Mouse (Mus musculus): ENCODE measurements around the gene Dcaf7. TPM values are rescaled to one million over a fixed set of nuclear protein-coding genes. Genes with fewer than 3 reads are reported as not detected.

Dcaf7 gene
- polyA plus RNA-seq (2012; ENCODE audit: insufficient read depth, insufficient read length, missing spikeins) = 8.4 and 10.1 TPM in 2 replicates

DNA sequence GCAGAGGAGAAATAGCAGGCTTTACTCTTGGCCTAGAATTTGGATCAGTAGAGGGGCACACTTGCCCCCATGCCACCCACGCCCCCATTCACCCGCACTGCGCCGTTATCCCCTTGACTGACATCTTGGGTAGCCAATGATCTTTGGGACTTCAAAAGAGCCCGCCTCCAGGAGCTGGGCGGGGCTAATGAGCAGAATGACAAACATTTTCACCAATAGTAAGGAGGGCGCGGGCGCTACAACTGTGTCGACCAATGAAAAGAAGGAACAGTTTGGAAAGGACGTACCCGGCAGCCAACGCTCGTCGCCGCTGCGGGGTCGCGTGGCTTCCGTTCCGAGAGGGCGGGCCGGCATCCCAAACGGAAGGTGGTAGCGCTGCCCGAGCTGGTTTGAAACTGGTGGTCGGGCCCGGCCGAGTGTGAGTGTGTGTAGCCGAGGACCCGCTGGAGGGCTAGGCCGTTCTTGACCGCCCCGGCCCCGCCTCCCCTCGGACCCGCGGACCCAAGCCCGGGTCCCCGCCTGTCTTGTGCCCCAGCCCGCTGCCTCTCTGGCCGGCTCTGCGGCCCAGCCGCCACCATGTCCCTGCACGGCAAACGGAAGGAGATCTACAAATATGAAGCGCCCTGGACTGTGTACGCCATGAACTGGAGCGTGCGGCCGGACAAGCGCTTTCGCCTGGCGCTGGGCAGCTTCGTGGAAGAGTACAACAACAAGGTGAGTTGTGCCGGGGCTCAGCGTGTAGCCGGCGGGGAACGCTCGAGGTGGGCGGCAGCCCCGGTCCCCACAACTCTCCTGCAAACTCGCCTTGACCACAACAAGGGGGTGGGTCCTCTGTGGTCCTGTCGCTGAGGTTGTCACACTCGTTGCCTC is at the start of gene Dcaf7:
Gene Dcaf7 (plus strand): TSS at position 325 of the 870 bp plus-strand sequence.
- peak within 1 kb of the TSS; percentile 93 for H3K4me3 ChIP-seq (ENCODE audit: insufficient read depth, low read depth, low read length)
- peaks cover 22% of the 10 kb centered on the region; the same call in 1 of the 2 replicates for H3K4me1 ChIP-seq (ENCODE audit: control insufficient read depth, insufficient read depth, insufficient read length, low read length)
- peak within 1 kb of the TSS; percentile 11; the same call in 1 of the 2 replicates for H3K27ac ChIP-seq (replicated peaks; ENCODE audit: low read depth, low read length)

DNA sequence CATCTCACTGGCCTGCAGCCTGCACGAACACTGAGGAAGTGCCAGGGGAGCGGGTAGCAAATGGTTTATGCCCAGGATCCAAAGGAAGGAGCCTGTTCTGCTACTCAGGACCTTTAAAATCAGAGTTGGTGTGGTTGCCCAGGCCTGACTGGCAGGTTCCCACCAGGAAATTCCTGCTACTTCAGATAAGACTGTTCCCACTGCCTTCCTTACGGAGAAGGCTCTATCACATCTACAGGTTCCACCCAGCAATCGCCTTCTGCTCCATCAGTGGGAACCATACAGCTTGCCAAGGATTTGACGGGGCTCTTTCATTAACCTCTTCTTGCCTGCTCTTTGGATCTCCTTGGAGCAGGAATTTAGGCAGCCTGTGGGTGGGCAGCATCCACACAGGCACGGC is 49.2 kb upstream of the Dcaf7 start:
- Histone ChIP-seq H3K4me1 (ENCODE audit: control insufficient read depth, insufficient read depth, insufficient read length, low read length) (peaks cover 7% of the 10 kb centered on the region), H3K27ac (replicated peaks; ENCODE audit: low read depth, low read length) (no peak overlapping the region)

DNA sequence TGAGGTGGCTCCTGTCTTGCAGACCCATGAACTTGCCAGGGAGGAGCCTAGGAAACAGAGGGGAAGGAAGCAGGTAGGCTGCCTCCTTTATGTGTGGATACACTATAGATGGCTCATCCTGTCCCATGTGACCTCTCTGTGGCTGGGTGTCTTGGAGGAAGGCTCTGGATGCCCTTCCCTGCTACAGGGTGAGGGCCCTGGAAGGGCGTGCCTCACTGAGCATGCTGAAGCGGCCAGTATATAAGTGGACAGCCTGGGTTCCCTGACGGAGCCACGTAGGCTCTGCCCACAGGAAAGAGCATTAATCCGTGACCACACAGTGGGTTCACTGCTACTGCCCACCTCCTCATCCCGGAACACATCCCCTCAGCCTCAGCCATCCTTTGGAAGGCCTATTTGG is 47.2 kb upstream of the Dcaf7 start:
- H3K27ac ChIP-seq (replicated peaks; ENCODE audit: low read depth, low read length) = no peak overlapping the region
- H3K4me3 ChIP-seq (ENCODE audit: insufficient read depth, low read depth, low read length) = no peak overlapping the region
- peaks cover 7% of the 10 kb centered on the region for H3K4me1 ChIP-seq (ENCODE audit: control insufficient read depth, insufficient read depth, insufficient read length, low read length)

More for the DNA sequence above, 49.2 kb upstream of the Dcaf7 start:
- no peak overlapping the region for H3K4me3 ChIP-seq (ENCODE audit: insufficient read depth, low read depth, low read length)

DNA sequence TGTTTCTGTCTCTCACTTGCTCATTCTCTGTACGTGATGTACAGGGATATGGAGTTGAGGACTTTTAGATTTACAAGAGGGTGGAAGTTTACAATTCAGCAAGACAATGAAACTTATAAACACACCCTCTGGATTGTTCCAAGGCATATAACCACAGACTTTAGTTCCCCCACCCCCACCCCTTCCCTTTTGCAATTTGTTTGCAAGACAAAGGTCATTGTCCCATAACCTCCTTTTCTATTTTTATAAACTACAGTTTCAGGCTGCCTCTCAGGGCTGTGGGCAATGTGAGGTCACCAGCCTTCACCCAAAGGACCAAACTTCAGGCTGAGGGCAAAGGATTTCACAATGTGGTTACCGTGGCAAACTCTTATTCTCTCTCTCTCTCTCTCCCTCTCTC is 46.4 kb upstream of the Dcaf7 start:
- peaks cover 7% of the 10 kb centered on the region for H3K4me1 ChIP-seq (ENCODE audit: control insufficient read depth, insufficient read depth, insufficient read length, low read length)
- peak overlapping the region; percentile 91 for H3K27ac ChIP-seq (replicated peaks; ENCODE audit: low read depth, low read length)
- no peak overlapping the region for H3K4me3 ChIP-seq (ENCODE audit: insufficient read depth, low read depth, low read length)

DNA sequence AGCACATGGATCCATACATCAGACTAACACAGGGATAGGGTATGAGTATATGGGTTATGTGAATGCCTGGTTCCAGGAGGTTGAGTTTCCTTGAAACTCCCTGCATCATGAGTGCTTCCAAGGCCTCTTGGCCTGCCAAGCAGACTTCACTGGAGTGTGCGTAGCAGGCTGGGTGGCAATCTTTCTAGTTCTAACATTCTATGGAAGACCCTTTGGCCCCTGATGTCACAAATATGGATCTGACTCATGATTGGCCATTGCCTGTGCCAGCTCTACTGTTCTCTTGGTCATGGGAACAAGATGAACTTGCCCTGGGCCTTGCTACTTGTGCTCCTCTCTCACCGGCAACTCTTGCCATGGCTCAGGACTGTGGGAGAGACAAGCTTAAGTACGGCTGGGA is 42.3 kb upstream of the Dcaf7 start, which contains the start of gene Ace3:
Gene Ace3 (plus strand): TSS at position 301 of the 400 bp plus-strand sequence.
- Histone ChIP-seq H3K27ac (replicated peaks; ENCODE audit: low read depth, low read length) (no peak within 1 kb of the TSS), H3K4me3 (ENCODE audit: insufficient read depth, low read depth, low read length) (no peak within 1 kb of the TSS), H3K4me1 (ENCODE audit: control insufficient read depth, insufficient read depth, insufficient read length, low read length) (peaks cover 7% of the 10 kb centered on the region)

DNA sequence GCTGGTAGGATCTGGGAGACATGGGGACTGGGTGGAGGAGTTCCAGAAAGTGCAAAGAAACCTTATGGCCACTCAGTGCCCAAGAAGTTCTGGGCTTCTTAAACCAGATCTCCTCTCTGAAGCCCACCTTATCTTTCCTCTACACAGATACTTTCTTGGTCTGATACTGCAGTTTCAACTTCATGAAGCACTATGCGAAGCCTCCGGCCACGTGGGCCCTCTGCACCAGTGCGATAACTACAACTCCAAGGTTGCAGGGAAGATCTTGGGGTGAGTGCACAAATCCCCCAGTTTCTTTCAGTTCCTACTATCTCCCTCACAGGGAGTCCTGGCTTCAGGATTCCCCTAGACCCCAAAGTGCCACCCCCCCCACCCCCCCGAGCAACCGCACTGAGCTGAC is 36.6 kb upstream of the Dcaf7 start:
- Histone ChIP-seq H3K4me1 (ENCODE audit: control insufficient read depth, insufficient read depth, insufficient read length, low read length) (no peaks in the 10 kb centered on the region), H3K27ac (replicated peaks; ENCODE audit: low read depth, low read length) (no peak overlapping the region), H3K4me3 (ENCODE audit: insufficient read depth, low read depth, low read length) (no peak overlapping the region)

DNA sequence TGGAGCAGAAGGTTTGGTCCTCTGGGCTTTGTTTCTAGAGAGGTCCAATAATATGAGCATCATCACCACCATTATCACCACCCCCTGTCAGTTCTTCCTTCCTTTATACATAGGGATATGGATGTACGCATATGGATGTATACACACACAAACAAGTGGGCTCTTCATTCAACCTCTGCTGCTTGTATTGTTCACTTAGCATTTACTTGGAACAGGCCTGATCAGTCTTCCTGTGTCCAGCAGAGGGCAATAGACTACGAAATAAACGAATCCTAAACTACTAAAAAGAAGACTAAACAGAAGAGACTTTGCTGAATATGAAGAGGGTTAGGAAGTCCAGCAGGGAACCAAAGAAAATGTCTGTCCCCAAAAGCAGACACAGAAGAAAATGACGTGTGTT is 35.0 kb upstream of the Dcaf7 start:
- no peaks in the 10 kb centered on the region for H3K4me1 ChIP-seq (ENCODE audit: control insufficient read depth, insufficient read depth, insufficient read length, low read length)
- H3K27ac ChIP-seq (replicated peaks; ENCODE audit: low read depth, low read length) = no peak overlapping the region
- no peak overlapping the region for H3K4me3 ChIP-seq (ENCODE audit: insufficient read depth, low read depth, low read length)

DNA sequence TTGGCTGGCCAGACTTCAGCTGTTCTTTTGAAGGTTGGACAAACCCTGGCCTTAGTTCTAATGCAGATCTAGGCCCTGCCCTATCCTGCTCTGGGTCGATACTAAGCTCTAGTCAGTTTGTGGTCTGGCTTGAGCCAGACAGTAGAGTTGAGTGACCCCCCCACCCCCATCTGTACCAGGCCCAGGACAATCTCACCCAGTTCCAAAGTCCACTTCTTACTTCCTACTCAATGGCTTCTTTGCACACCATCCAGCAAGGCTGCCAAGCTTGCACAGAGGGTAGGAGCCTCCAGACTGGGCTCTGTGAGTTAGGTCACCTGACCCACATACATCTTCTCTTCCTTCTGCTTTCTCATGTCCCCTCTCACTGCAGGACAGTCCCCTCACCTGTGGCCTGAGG is 32.1 kb upstream of the Dcaf7 start:
- H3K4me3 ChIP-seq (ENCODE audit: insufficient read depth, low read depth, low read length) = no peak overlapping the region
- H3K27ac ChIP-seq (replicated peaks; ENCODE audit: low read depth, low read length) = no peak overlapping the region
- H3K4me1 ChIP-seq (ENCODE audit: control insufficient read depth, insufficient read depth, insufficient read length, low read length) = no peaks in the 10 kb centered on the region

DNA sequence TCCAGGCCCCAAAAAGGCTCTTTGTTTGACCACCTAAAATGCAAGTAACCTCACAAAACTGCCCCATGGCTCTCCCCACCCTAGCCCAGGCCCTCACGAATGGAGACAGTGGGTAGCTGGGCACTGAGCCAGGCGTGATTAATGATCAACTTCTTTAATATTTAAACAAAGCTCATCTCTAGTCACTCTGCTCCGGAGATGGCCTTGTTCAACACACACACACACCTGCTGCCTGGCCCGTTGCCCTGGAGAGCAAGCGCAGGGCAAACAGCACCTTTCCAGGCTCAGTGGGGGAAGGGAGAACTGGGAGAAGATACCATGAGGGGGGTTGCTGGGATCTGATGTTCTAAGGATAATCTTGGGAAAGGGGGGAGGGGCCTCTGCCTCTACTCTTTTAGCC is 30.7 kb upstream of the Dcaf7 start:
- Histone ChIP-seq H3K4me3 (ENCODE audit: insufficient read depth, low read depth, low read length) (no peak overlapping the region), H3K4me1 (ENCODE audit: control insufficient read depth, insufficient read depth, insufficient read length, low read length) (no peaks in the 10 kb centered on the region), H3K27ac (replicated peaks; ENCODE audit: low read depth, low read length) (no peak overlapping the region)

DNA sequence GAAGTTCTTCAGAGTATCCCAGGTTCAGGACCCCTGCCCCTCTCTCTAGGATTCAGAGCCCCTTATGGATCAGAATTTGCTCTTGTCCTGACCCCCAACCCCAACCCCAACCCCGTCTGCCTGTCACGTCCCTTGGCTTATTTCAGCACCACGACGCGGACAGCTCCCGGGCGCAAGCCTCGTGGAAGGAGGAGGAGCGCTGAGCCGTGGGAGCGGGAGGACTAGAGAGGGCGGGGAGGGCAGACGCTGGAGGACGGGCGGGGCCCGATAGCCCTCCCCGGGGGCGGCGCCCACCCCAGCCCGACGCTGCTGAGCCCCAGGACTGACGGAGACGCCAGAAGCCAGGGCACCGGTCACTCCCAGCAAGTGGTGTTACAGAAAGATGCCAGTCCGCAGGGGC is 28.9 kb upstream of the Dcaf7 start, which contains the start of gene Kcnh6:
Gene Kcnh6 (plus strand): TSS at position 304 of the 400 bp plus-strand sequence.
- Histone ChIP-seq H3K4me1 (ENCODE audit: control insufficient read depth, insufficient read depth, insufficient read length, low read length) (peaks cover 5% of the 10 kb centered on the region), H3K4me3 (ENCODE audit: insufficient read depth, low read depth, low read length) (no peak within 1 kb of the TSS), H3K27ac (replicated peaks; ENCODE audit: low read depth, low read length) (no peak within 1 kb of the TSS)

DNA sequence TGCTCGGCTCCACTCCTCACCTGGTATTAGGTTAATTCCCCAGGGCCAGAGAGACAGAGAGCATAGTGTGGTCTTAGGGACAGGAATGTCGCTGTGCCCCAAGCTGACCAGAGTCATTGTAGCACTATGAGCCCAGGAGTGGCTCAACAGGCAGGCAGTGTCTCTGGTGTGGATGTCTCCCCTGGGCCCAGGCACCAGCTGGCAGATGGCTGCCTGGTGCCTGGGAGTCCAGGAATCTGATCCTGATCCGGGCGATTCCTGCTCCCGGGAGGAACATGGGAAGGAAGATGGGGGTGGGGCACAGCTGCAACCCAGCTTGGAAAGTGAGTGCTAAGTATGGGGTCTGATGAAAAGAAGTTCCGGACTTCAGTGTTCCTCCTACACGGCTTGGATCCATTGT is 24.0 kb upstream of the Dcaf7 start:
- H3K4me1 ChIP-seq (ENCODE audit: control insufficient read depth, insufficient read depth, insufficient read length, low read length) = peaks cover 9% of the 10 kb centered on the region
- H3K27ac ChIP-seq (replicated peaks; ENCODE audit: low read depth, low read length) = no peak overlapping the region
- H3K4me3 ChIP-seq (ENCODE audit: insufficient read depth, low read depth, low read length) = no peak overlapping the region

DNA sequence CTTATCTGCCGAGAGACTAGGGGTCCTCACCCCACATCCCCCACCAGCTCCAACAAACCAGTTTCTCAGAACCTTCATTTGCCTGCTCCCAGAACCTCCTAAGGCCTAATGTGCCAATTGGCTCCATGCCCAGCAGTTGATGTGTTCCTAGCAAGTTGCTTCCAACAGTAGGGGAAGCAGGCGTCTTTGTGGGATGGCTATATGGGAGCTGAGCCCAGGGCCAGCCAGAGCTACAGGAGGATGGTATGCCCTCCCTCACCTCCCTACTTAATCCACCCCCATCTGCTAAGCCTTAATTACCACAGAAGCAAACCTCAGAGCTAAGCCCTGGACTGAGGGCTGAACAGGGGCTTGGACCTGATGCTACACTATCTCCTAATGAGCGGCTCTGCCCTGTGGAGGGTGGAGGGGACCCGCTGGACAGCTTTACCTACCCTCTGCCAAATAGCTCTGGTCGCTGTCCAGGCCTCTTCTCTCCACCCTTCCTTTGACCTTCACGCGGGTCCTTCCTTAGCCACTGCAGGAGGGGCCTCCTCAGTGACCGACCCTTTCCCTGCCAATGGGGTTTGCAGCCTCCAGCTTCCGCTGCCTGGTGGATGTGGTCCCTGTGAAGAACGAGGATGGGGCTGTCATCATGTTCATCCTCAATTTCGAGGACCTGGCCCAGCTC is 23.0 kb upstream of the Dcaf7 start:
- Histone ChIP-seq H3K4me3 (ENCODE audit: insufficient read depth, low read depth, low read length) (no peak overlapping the region), H3K4me1 (ENCODE audit: control insufficient read depth, insufficient read depth, insufficient read length, low read length) (peaks cover 9% of the 10 kb centered on the region)

DNA sequence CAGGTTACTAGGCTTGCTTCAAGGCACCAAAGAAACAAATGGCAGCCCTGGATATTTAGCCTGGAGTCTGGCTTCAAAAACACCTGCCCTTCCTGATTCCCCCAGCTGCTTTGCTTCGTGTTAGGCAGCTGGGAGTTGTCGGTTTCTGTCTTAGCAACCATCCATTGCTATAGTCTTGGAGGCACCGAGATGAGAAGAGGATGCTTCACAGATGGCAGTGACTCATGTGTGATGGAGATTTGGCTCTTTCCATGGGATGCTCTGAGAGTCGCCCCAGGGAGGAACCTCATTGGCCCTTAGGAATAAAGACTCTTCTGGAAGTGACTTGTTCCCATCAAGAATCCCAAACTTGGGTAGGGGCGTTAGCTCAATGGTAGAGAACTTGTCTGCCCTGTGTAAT is 20.2 kb upstream of the Dcaf7 start:
- no peak overlapping the region for H3K4me3 ChIP-seq (ENCODE audit: insufficient read depth, low read depth, low read length)
- no peak overlapping the region for H3K27ac ChIP-seq (replicated peaks; ENCODE audit: low read depth, low read length)
- H3K4me1 ChIP-seq (ENCODE audit: control insufficient read depth, insufficient read depth, insufficient read length, low read length) = peaks cover 11% of the 10 kb centered on the region

More for the DNA sequence above, 23.0 kb upstream of the Dcaf7 start:
- no peak overlapping the region for H3K27ac ChIP-seq (replicated peaks; ENCODE audit: low read depth, low read length)

DNA sequence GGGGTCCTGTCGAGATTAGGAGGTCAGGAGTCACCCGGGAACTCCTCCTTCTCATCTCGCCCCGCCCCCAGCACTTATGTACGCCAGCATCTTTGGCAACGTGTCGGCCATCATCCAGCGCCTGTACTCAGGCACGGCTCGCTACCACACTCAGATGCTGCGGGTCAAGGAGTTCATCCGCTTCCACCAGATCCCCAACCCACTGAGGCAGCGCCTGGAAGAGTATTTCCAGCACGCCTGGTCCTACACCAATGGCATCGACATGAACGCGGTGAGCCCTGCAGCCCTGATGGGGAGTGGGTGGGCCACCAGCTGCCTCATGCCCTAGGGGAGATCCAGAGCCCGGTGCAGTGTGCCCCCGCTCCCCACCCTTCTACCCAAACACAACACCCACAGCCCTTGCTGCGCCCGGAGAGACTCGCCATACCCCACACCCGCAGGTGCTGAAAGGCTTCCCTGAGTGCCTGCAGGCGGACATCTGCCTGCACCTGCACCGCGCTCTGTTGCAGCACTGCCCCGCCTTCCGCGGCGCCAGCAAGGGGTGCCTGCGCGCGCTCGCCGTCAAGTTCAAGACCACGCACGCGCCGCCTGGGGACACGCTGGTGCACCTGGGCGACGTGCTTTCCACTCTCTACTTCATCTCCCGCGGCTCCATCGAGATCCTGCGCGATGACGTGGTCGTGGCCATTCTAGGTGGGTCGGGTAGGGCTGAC is 16.5 kb upstream of the Dcaf7 start:
- Histone ChIP-seq H3K4me1 (ENCODE audit: control insufficient read depth, insufficient read depth, insufficient read length, low read length) (peaks cover 2% of the 10 kb centered on the region; the same call in 1 of the 2 replicates), H3K4me3 (ENCODE audit: insufficient read depth, low read depth, low read length) (no peak overlapping the region), H3K27ac (replicated peaks; ENCODE audit: low read depth, low read length) (no peak overlapping the region)

DNA sequence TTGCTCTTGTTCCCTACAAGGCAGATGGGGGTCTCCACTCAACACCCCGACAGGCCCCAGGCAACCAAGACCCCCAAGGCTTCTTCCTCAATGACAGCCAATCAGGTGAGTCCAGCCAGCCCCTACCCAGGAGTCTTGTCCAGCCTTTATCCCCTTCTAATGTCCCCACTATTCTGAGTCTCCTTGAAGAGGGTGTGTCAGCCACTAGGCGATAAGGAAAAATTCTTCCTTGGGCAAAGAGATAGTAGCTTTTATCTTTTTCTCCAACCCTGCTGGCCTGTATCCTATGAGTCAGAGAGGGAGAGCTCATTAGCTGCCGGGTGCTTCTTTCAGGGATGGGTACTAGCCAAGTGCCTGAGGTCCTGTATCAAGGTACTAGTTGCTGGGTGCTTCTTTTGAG is 10.9 kb upstream of the Dcaf7 start:
- H3K27ac ChIP-seq (replicated peaks; ENCODE audit: low read depth, low read length) = no peak overlapping the region
- H3K4me1 ChIP-seq (ENCODE audit: control insufficient read depth, insufficient read depth, insufficient read length, low read length) = no peaks in the 10 kb centered on the region; the same call in 1 of the 2 replicates
- no peak overlapping the region for H3K4me3 ChIP-seq (ENCODE audit: insufficient read depth, low read depth, low read length)
